Mouse (Mus musculus) retina, postnatal 1 day (tissue): ENCODE measurements around the gene Slc8a1.

Experiments
- DNase-seq: peaks from one replicate; pipeline ENCODE4 v3.0.0-alpha.2; 2012

The Slc8a1 gene

DNA sequence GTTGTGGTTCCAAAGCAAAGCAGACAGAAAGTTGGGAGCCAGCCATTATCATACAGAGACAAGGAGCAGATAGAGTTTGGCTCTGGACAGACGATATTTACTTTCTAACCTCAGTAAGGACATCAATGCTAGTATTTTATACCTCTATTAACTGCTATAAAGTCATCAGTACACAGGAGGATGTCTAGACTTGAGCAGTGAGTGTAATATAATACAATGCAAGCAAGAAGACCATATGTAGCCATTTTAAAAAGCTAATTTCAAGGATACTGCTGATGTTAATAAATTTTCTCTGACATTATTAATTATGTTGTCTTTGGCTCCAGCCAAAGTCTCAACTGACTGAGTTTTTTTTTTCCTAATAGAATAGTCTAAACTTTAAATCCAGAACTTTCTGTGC is 402.7 kb downstream of the Slc8a1 start:
- no peak for DNase-seq
